Mouse (Mus musculus): ENCODE results near the gene Poll.
A peak's percentile ranks its signal among the peaks of the same experiment; 100 is the strongest.

Gene Poll

GRCm38 (mm10) chr19:45560153-45560890, at the start of gene Poll, which contains the start of gene Gm17018:
Poll (minus strand) TSS chr19:45560531.
Gm17018 (plus strand) TSS chr19:45560615.
- DNase-seq (ENCODE audit: low read depth, low spot score): peak; percentile 92

- DNase-seq (ENCODE audit: low read depth, low spot score): no peak
These were observed 48.5 kb upstream of the Poll start for GRCm38 (mm10) chr19:45608648-45609339.

- no peak for DNase-seq (ENCODE audit: low read depth, low spot score)
These were observed 47.1 kb upstream of the Poll start for GRCm38 (mm10) chr19:45607479-45607878.

GRCm38 (mm10) chr19:45606701-45607100, 46.4 kb upstream of the Poll start:
- DNase-seq (ENCODE audit: low read depth, low spot score): no peak

GRCm38 (mm10) chr19:45602606-45603005, 42.3 kb upstream of the Poll start:
- DNase-seq (ENCODE audit: low read depth, low spot score): no peak

GRCm38 (mm10) chr19:45597106-45597505, 36.8 kb upstream of the Poll start:
- DNase-seq (ENCODE audit: low read depth, low spot score): no peak

GRCm38 (mm10) chr19:45596434-45596833, 36.1 kb upstream of the Poll start:
- no peak for DNase-seq (ENCODE audit: low read depth, low spot score)

- no peak for DNase-seq (ENCODE audit: low read depth, low spot score)
These were observed 35.7 kb upstream of the Poll start for GRCm38 (mm10) chr19:45596019-45596418.

GRCm38 (mm10) chr19:45595481-45595880, 35.1 kb upstream of the Poll start:
- DNase-seq (ENCODE audit: low read depth, low spot score): no peak

GRCm38 (mm10) chr19:45594079-45594478, 33.7 kb upstream of the Poll start:
- DNase-seq (ENCODE audit: low read depth, low spot score): no peak

- DNase-seq (ENCODE audit: low read depth, low spot score): no peak
These were observed 32.6 kb upstream of the Poll start for GRCm38 (mm10) chr19:45592916-45593315.

- DNase-seq (ENCODE audit: low read depth, low spot score): peak; percentile 67
These were observed 31.4 kb upstream of the Poll start for GRCm38 (mm10) chr19:45591704-45592103.

- DNase-seq (ENCODE audit: low read depth, low spot score): no peak
These were observed 29.4 kb upstream of the Poll start for GRCm38 (mm10) chr19:45589761-45590160.

GRCm38 (mm10) chr19:45587509-45588292, 27.4 kb upstream of the Poll start:
- DNase-seq (ENCODE audit: low read depth, low spot score): peak; percentile 27

- no peak for DNase-seq (ENCODE audit: low read depth, low spot score)
These were observed 26.5 kb upstream of the Poll start for GRCm38 (mm10) chr19:45586850-45587249.

- no peak for DNase-seq (ENCODE audit: low read depth, low spot score)
These were observed 24.7 kb upstream of the Poll start for GRCm38 (mm10) chr19:45584856-45585620.

GRCm38 (mm10) chr19:45583136-45583535, 22.8 kb upstream of the Poll start:
- DNase-seq (ENCODE audit: low read depth, low spot score): no peak

GRCm38 (mm10) chr19:45582161-45582560, 21.8 kb upstream of the Poll start:
- DNase-seq (ENCODE audit: low read depth, low spot score): no peak

- DNase-seq (ENCODE audit: low read depth, low spot score): peak; percentile 76
These were observed 20.9 kb upstream of the Poll start for GRCm38 (mm10) chr19:45581257-45581656.

- no peak for DNase-seq (ENCODE audit: low read depth, low spot score)
These were observed 19.9 kb upstream of the Poll start for GRCm38 (mm10) chr19:45580235-45580634.

GRCm38 (mm10) chr19:45579416-45579815, 19.1 kb upstream of the Poll start:
- no peak for DNase-seq (ENCODE audit: low read depth, low spot score)
